Mouse (Mus musculus) right cerebral cortex, postnatal 14 days (tissue): ENCODE data around the gene Stra6.

Experiments used
- DNase-seq: peaks from one replicate; pipeline ENCODE4 v3.0.0; 2022

The Stra6 gene

DNA sequence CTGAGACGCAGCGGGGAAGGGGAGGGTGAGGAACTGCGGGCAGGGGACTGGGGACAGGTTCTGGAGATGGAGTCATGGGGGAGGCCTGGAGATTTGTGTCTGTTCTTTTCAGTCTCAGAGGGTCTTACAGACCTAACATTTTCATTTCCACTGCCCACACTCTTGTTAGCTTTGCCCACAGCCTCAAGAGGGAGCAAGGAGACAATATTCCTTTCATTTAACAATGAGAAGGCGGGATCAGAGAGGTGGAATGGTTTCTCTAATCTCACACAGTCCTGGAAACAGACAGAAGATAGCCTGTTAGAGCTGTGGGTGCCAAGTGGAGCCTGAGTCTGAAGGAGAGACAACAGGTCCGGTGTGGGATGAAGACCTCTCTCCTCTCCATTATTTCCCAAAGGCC is 11.7 kb upstream of the Stra6 start:
- no peak for DNase-seq

DNA sequence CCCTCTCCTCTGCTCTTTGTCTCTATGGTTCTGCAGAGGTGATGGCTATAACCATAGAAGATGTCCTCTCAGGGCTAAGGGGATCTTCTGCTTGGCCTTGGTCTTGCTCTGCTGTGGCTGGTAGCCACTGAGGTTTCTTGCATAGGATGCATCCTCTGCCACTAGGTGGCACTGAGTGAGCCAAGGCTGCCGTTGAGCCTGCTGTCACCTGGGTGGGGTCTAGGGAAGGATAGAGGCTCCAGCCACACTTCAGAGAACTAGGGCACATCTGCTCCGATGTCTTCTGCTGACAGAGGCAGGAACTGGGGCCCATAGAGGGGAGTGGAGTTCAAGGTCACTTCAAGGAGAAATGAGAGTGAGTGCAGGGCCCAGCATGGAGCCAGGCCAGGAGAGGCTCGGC is 10.5 kb upstream of the Stra6 start:
- peak; percentile 77 for DNase-seq

DNA sequence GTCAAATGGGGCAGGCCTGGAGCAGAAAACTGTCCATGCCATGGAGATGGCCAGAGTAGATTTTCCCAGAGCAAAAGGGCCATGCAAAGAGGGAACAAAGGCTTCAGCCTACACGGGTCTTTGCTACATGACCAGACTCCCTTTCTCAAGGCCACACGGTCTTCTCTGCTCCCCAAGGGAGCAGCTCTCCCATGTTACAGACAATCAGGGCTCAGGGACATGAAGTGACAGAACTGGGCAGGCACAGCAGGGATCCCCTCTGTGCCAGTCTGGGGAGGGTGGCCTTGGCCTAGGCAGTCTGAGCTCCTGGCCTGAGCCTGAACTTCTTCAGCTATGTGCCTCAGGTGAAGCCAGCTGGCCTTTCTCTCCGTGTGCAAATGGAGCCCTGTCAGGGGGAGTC is 10.0 kb upstream of the Stra6 start:
- no peak for DNase-seq

DNA sequence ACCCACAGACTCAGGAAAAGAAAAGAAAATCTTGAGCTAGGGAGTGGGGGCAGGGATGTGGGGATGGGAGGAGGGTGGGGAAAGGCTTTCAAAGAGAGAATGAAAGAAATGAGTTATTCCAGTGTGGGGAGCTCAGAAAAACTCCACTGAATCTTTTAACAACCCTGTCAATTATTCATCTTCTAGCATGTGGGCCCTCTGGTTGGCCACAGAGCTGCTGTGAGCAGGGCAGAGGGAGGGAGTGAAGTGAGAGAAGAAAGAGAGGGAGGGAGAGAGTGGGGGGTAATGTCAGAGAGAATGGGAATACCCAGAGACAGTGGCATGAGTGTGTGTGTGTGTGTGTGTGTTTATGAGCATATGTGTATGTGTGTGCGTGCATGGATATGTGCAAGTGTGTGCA is 9.6 kb upstream of the Stra6 start:
- no peak for DNase-seq

DNA sequence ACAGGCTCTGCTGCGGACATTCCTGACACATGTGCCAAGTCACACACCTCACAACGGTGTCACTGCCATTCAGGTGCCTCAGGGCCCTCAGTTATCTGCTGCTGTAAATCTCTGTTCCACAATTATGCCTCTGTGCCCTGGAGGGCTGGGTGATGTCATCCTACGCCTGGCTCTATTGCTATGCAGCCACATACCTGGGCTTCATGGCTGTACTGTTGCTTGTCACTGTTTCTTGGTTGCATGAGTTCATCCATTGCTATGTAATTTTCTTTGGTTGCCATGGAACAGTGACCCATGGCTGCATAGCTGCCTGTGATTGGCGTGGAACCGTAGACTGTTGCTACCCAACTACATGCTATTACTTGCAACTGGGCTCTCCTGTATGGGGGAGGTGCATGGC is 7.9 kb upstream of the Stra6 start:
- no peak for DNase-seq

DNA sequence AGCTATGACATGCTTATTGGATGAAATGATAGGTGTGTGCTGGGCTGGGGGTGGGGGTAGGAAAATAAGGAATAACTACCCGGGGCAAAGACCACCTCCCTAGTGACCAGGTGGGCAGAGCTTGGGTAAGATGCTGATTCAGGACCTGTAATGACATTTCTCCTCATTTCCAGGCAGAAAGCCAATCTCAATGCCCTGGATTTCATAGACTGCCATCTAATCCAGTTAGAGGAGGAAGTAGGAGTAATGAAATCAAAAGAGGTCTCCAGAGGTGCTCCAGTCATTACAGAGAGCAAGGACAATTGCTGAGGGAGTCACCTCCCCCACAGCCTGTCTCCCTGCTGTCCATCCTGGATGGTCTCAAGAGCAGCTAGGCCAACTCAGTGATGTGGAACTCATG is 3.7 kb upstream of the Stra6 start:
- DNase-seq, result no peak

DNA sequence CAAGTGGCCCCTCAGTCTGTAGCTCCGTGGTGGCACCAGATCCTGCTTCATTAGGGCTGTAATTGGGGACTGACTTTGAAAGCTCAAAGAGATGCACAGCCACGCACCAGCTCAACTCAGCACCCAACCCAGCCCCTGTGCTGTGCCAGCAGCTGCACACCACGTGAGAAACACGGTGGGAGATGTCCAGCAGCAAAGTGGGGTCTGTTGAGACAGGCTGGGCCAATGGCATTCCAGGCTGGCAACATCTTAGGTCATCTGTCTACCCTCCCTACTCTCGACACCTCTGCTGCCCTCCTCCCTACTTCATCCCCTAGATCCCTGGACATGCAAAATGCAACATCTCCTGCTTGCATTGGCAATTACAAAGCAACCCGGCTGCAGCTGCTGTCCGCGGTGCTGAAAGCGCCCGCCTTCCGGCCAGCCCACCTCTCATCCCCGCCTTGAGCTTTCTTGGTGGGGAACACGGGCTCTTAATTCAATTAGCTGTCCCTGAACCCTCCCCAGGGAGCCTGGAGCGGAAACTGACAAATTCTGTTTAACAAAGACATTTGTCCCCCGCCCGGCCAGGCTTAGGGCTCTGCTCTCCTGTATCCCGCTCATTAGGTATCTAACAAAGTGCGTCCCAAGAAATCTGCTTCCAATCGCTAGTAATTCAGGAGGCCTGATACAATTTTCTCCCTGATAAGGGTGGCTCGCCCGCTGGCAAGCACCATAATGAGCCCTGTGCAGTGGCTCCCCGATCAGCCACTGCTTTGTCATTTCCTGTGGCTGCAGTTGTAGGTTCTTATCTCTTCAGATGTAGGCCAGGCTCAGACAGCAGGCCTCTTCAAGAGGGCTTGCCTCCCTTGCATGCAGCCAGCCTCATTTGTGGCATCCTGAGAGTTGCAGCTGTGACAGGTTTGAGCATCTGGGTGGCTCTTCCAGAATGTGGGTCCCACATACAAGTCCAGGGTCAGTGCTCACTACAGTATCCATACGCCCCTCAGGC is 2.6 kb upstream of the Stra6 start:
- peak; percentile 32 for DNase-seq

DNA sequence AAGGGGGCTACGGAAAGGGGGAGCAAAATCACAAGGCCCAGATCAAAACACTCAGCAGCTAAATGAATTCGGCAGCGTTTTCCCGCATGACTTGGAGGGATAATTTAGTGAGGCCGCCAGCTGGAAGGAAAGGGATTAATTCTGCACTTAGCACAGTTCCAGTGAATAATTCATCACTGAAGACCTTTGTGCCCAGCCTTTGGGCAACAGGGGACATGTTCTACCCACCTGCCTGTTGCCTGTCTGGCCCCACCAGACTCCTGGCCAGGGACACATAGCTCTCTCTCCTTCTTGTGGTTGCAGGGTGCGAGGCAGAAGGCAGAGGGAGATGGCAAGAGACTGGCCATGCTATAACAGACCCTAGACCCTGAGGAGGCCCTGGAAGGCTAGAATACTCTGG is 1.9 kb downstream of the Stra6 start:
- no peak for DNase-seq

DNA sequence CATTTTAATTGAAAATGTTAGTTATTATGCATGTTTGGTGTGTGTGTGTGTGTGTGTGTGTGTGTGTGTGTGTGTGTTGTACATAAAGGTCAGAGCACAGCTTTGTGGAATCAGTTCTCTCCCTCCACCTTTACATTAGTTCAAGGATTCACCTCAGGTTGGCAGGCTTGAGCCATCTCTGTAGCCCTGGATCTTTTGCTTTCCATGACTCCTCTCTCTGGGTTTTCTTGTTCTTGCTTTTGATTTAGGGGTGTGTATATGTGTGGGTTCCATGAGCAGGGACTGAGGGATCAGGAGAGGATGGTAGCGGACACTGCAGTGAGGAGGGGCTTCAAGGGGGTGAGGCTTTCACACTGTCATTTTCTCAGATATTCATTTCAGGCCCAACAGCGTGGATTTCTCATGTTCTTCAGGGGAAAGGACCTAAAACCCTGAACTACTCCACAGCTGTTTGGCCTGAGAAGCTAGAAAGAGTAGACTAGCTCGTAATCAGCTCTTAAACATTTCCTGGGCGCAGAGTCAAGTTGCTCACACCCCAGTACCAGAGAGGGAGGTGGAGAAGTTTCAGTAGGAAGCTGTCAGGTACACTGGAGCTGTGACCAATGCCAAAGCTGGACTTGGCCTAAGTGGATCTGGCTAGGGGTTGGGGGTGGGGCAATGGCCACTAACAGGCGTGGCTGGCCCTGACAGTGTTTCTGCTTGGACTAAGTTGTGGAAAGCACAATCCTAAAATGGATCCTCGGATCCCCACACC is 2.6 kb downstream of the Stra6 start:
- DNase-seq, result no peak

DNA sequence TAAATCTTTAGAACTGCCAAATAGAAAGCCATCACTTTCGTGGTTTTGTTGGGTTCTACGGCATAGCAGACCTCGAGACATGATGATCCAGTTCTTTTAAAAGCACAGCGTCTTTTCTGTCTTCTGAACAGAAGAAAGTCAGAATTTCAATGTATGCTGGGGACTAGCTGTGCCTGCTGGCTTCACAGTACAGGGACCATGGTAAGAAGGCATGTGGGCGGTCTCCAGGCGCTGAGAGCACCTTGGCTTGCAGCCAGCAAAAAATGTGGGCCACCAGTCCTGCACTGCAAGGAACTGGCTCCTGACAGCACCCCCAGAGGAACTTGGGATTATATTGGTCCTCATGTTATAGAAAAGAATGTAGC is 3.1 kb downstream of the Stra6 start:
- DNase-seq, result peak; percentile 82

DNA sequence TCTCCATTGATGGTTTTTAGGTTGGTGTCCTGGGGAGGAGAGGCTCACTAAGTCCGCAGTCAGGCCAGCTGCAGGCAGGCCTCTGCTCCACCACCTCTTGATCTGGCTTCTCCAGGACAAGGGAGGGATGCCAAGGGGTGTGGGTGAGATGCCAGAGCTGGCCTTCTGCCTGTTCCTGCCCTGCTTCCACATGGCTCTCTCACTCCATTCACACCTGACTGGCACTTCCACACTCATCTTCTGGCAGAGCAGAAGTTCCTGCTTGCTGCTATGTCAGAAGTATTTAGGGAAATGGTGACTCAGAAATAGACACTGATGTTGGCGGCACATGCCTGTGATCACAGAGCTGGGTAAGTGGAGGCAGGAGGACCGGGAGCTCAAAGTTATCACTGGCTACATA is 4.0 kb downstream of the Stra6 start:
- no peak for DNase-seq

DNA sequence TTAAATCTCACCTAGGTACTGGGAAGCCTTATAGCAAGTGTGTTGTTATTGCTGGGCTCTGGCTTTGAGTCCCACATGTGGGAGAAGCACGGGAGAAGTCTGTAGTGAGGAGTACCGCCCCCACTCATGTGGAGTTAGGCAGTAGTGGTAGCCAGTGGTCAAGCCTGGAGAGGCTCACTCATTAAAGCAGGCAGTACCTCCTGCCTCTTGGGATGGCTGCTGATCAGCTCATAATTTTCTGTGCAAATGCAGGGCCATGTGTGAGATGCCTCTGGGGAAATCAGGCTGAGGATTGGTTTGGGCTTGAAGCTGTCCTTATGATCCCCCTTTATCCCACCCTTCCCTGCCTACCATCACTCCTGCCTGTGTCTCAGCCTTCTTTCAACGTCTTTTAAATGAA is 11.0 kb downstream of the Stra6 start:
- no peak for DNase-seq

DNA sequence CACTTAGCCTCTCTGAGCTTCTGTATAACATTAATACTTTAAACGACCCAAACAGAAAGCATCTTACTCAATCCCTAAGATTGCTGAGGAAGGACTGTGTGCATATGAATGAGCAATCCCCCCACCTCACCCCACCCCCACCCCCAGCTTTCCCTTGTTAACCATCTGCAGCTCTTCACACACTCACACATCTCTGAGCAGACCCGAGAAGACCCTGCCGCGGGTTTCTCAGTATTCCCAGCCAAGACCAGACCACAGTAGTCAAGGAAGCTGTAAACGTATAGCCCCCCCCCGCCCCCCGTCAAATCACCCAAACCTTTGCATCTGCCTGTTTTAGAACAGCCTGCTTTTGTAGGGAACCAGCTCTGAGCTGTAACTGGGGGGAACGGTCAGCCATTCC is 21.0 kb downstream of the Stra6 start:
- no peak for DNase-seq

DNA sequence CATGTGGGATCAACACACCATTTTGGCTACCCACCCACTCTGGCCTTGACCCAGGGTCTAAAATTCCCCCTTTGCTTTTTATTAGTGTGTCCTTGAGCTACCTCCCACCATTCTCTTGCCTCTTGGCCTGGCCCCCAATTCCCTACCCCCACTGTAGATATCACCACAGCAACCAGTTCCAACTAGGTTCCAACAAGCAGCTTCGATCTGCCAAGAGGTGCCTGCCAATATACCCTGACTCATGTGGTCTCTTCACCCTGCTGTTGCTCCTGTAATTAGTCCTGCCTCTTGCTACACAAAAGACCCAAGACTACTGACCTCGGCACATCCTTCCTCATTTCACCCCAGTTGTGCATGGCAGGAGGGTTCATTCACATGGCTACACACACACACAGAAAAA is 21.5 kb downstream of the Stra6 start:
- no peak for DNase-seq

DNA sequence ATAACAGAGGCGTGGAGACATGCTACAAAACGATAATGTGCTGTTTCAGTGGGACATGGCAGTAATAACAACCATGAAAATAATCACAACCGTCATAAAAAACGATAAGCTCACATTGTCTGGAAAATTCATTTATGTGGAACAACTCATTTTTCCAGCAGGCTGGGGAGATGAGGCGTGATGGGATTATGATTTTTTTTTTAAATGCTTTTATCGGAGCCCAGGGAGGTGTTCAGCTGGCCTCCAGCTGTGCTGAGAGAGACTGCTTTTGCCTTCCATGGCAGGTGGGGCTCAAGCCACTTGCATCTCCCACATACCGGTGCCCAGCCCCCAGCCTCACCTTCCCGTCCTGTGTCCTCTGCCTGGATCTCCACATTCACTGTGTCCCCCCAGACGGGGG is 22.6 kb downstream of the Stra6 start:
- no peak for DNase-seq

DNA sequence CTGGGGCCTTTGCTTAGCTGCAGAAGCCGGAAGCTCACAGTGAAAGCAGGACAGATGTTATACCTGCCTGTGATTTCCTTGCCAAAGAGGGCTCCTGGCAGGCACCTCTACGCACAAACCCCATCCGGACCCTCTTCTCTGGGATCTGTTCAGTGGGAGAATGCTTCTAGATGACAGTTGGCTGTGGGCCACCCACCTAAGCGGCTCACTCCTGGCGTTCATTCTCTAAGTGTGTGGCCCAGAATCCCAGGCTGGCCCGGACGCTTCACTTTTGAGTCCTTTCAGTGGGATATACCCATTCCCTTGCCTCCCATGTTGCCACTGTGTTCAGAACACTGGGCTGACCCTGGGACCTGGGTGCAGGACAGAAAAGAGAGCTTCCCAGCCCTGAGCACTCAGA is 23.3 kb downstream of the Stra6 start:
- no peak for DNase-seq

DNA sequence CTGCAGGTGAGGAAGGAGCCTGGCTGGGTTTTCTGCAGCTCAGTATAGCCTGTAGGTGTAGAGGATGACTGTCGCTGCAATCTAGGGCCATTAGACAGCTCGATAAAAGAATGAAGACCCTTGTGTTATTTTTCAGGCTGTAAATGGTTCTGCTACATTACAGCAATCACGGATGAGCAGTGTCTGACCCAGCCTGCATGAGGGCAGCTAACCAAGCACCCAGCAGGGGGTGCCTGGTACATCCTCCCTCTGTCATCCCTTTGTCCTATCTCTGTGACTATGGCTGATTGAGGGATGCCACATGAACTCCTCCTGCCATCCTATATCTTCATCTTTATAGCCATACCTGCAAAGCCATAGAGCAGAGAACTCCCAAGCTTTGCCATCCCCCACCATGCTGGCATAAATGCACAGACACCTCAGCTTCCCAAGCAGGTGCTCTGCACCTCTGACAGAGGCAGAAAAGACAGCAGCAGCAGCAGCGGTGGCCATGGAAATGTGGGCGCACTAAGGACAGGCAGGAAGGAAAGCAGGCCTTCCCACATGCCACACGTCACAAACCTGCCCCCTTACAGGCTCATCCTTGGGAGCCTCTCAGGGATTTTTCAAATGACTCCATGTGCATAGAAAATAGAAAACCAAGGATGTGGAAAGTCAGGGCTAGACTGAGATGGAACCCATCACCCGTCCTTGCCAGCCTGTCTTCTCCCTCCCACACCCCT is 23.9 kb downstream of the Stra6 start:
- DNase-seq, result no peak

DNA sequence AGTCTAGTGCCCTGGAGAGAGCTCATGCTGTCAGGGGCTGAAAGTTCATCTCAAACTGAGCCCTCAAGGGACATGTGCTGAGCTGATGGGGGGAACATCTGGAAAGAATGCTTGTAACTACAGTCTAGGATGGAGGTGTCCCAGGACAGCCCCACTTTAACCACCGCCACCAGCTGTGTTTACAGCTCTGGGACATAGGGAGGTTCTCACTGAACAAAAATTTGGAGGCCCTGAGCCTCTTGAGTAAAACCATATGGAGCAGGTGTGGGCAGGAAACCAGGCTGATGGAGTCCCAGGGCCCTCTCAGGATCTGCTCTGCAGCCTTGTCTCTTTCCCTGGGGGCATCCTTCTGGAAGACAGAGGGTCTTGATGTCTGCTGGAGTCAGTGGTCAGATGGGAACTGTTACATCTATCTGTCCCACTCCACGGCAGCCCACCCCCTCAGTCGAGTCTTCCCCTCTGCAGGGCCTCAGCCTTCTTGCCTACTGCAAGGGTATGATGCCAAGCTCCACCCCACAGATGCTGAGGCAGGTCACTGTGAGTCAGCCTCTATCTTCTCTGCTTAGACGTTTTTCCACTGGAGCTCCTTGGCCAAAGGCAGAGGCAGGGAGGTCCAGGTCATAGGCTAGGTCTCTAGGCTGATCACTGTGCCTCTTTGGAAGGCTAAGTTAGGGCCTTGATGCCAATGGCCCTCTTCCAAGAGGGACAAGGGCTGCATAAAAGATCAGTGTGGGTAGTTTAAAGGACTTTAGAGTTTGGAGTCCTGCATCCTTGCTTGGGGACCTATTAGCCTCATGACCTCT is 28.2 kb downstream of the Stra6 start:
- no peak for DNase-seq

DNA sequence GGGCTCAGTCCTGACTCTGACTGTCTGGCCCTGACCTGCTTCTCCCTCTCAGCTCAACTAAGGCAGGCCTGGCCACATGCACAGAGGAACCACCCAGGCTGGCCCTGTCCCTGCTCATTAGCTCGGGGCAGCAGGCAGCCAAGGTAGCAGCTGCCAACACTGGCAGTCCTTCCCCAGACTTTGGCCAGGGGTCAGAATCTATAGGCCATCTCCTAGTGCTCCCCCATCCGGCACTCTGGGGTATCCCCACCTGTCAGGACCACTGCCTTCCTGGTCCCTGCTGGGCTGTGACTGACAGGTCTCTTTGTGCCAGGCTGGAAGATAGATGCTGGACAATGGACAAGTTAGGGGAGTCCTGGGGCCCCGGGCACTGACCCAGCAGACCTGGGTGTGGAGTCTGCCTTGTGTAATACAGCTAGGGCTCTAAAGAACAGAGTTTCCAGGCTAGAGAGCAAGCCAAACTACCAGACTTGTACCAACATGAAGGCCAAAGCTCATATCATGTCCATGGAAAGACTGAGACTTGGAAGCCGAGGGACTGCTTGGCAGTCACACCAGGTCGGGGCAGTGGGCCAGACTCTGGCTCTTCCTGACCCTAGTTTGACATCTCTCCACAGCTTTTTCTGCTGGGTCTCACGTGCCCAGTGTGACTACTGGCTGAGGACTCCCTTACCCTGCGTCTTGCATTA is 29.1 kb downstream of the Stra6 start:
- DNase-seq, result no peak

DNA sequence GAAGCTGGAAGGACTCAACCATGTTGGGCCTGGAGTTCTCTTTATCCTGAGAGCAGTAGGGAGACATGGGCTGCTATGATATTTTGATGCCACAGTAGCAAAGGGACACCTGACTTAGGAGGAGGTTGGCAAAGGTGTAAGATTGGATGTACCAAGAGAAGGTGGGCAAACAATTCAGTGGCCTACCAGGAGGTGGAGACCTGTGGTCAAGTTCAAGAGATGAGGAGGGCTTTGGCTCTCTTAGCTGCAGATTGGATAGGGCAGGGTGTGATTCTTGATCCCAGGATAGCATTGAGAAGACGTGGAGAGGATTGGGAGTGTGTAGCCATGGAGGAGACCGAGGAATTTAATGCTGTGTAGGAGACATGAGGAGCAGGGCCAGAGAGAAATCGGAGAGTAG is 30.2 kb downstream of the Stra6 start:
- DNase-seq, result no peak

DNA sequence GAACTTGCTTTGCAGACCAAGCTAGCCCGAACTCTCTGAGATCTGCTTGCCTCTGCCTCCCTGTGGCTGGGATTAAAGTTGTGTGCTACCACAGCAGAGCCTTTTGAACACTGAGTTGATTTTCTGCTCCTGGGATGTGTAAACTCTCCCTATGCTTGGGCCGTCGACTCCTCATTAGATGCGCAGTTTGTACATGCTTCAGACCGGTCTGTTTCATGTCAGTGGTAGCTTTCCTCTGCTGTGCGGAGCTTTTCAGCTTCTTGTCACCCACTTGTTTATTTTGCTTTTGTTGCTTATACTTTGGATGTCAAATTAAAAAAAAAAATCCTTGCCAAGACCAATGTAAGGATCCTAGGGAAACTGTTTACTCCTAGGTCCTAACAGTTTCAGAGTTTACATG is 32.4 kb downstream of the Stra6 start:
- no peak for DNase-seq

DNA sequence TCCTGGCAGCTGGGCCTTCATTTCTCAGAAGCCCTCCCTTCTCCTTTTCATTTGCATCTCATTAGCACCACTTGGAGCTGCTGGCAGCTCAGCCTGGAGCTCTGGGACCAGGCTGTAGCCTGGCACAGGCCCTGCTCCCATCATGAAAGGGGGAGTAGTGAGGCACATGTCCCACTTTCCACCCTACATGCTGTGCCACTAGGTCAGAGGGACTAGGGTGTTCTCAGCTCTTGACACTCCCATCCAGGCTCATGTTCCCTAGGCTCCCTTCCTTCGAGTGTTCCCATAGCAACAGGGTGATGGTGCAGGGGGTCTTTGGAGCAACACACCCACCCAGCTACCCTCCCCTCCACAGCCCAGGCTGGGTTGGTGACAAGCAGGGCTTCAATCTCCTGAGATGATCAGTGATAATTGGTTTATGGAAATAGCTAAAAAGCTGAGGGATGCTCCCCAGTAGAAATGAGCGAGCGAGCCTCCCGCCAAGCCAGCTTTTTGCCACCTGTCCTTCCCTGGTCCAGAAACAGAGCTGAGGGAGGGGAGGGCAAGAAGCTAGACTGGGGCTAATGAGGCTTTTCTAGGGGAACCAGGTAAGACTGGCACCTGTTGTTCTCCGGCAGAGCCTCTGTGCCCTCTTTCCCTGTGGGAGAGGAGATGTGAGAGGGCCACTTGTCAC is 33.2 kb downstream of the Stra6 start:
- DNase-seq, result no peak
